Mouse (Mus musculus) G1E-ER4 (cell line): ENCODE data around the gene Shc1. TPM values are rescaled to one million over a fixed set of nuclear protein-coding genes. Genes with fewer than 3 reads are reported as not detected.

Experiments
- GATA1 ChIP-seq: IDR thresholded peaks from one replicate; pipeline ENCODE4 v1.8.0; 2012; ENCODE audit warnings: low read length, inconsistent platforms
- polyA plus RNA-seq: library from polyadenylated mRNA; stranded (reverse); fragments of >175 nt; gene quantifications from 2 replicates; pipeline ENCODE4 v1.2.3, GENCODE M21; 2012

Gene Shc1
- polyA plus RNA-seq, 1 experiment = 171 TPM

DNA sequence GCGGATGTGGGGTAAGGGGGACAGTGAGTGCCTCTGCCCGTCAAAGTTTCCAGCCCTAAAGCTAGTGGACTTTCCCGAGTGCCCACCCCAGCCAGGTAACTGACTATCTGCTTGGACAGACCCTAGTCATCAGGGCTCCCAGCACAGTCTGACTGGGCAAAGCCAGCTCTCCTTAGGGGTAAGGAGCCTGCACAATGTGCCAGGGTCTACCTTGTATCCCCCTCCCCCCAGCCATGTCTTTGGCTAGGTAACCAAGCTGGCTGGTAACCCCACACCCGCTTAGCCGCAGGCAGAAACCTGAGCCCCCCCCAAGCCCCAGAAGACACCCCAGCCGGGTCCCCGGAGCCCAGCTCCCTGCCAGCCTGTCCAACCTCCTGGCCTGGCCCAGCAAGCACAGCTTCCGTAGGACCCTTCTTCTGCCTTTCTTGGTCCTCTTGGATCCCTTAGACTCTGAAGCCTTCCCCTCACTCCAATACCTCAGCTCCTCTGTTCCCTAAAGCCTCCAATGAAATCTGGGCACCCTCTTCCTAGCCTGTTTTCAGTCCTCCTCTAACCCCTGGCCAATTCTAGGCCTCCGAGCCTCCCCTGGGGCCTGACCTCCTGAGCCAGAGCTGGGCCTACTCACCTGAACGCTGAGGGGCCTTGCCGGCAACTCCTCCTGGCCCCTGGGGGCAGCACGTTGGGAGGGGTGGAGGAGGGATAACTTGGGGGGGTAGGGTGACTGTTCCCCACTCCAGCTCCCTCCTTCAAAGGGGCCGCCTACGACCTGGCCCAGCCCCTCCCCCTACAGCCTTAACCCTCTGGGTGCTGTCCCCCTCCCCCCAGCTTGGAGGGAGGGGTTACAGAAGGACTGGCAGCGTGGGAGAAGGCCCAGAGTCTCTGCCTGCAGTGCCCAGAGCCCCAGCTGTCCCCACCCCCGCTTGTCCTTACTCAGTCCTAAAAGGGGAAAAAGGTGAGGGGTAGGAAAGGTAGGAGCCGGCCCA is 31.5 kb upstream of the Shc1 start:
- TF ChIP-seq GATA1 = no peak

DNA sequence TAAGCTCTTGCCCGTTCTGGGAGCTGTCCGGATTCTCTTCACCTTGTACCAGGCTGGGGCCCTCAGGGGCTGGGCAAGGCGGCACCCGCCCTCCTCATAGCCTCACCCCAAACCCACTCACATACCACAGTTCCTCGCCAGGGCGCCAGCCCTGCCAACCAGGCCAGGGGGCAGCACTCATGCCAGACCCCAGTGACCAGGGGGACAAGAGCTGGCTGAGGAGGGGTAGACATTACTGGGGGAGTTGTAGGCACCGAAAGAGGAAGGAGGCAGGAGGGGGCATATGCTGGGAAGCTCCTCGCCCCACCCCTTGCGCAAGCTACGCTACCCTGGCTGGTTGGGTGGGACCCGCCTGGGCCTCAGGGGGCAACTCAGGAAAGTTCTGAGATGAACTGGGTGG is 30.6 kb upstream of the Shc1 start:
- no peak for TF ChIP-seq GATA1

DNA sequence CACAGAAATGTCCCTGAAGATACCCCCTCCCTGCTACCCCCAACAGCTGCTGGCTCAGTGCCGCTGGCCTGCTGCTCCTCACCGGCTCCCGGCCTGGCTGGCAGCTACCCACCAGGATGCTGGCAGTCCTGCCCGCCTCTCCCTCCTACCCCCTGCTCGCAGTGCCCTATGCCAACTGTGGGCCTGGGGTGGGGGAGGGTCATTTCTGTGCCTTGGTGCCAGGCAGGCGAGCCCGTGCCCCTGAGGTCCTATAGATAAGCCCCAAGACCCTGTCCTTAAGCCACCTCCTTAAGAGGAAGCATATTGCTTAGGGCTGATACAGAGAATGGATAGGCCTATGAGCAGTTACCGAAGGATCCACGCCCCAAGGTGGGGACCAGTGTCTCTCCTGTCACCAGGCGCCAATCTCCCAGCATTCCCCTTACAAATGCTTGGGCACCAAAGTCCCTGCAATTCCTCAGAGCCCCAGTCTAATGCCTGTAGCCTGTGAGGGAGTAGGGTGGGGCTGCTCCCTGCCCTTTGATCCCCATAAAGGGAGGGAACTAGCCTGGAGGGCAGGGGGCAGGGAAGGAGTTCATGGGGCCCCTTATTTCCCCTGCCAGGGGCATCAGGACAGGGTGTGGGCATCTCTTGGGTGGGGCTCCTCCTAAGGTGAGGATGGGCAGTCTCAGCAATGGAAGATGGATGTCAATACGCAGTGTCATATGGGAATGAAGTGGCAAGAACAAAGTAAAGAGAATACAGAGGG is 29.9 kb upstream of the Shc1 start:
- TF ChIP-seq GATA1 = no peak

DNA sequence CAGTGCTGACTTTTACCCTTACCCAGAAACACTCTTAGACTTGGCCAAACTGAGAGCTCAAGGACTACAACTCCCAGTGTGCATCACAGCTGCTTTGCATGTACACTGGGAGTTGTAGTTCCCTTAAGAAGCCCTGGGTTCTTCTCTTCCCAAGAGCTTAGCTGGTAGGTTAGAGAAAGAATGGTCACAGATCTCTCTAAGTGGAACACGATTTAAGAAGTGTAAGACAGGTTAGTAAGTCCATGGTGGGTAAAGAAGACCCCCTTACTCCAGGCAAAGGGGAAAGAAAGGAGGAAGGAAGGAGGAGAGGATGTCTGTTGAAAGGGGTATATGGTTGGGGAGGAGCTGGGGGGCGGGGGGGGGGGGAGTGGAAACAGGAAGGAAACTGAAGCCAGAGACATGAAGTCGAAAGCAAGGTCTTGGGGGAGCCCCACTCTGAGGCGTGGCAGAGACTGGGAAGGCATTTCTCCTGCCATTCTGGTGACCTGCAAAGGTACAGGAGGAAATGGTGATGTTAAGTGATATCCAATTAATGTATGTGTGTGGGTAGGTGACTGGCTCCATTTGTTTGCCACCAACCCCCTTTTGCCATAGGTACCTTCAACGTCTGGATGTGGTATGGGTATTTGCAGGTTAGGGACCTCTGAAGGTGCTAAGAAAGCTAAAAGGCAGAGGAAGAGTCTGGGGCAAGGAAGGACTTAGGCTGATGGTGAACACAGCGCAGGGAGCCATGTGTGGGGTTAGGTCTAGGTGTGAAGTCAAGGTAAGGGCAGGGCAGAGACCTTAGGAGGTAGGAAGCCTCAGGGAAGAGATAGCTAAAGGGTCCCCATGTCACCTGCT is 29.1 kb upstream of the Shc1 start:
- no peak for TF ChIP-seq GATA1

DNA sequence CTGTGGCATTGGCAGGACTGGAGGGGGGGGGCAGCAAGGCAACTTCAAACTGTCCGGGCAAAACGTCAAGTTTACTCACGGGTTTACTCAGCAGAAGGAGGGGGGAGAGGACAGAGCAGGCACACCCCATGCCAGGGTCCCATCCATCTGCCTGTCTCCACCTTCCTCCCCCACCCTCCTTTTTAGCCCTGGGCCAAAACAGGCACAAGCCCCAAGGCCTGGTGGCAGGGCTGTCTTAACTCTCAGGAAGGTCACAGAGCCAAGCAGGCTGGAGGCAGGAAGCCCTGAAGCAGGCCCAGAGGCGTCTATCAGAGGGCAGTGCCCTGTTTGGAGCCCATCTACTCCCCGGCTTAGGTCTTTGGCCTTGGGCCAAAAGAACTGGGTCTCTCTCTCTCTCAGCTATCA is 28.1 kb upstream of the Shc1 start:
- no peak for TF ChIP-seq GATA1

DNA sequence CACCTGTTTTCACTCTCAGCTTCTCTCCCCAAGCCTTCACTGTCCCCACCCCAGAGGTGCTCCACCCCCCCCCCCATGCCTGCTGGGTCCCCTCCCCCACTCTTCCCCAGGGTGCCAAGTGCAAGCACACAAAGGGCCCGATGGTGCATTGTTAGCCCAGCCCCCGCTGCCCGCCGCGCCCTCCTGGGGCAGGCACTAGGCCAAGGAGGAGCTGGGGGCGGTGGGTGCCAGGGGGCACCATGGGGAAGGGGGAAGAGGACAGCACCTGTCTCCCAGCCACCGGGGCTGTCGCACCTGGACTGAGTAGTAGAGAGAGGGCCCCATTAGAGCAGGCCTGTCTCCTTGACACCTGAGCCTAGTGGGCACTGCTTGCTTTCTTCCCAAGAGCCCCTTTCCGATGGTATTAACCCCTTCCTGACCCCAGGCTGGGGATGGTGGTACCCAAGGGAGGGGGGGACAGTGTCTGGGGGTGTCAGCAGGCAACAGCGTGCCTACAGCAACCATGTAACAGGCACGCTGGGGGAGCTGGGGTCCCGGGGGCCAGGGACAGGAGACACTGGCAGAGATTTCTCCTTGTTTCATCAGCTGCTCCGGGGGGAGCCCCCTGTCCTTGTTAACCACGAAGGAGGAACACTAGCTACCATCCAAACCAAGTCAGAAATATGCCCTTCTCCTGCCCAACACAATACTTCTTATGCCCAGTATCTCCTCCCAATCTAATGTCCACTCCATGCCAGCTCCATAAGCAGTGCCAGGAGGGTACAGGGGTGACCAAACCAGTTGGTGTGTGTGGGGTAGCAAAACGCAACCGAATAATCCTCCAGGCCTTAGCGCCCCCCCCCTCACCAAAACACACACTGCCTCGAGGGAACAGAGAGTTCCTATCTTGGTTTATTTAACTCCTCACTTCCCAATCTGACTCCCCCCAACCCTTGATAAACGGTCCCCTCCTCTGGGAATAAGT is 27.3 kb upstream of the Shc1 start:
- no peak for TF ChIP-seq GATA1

DNA sequence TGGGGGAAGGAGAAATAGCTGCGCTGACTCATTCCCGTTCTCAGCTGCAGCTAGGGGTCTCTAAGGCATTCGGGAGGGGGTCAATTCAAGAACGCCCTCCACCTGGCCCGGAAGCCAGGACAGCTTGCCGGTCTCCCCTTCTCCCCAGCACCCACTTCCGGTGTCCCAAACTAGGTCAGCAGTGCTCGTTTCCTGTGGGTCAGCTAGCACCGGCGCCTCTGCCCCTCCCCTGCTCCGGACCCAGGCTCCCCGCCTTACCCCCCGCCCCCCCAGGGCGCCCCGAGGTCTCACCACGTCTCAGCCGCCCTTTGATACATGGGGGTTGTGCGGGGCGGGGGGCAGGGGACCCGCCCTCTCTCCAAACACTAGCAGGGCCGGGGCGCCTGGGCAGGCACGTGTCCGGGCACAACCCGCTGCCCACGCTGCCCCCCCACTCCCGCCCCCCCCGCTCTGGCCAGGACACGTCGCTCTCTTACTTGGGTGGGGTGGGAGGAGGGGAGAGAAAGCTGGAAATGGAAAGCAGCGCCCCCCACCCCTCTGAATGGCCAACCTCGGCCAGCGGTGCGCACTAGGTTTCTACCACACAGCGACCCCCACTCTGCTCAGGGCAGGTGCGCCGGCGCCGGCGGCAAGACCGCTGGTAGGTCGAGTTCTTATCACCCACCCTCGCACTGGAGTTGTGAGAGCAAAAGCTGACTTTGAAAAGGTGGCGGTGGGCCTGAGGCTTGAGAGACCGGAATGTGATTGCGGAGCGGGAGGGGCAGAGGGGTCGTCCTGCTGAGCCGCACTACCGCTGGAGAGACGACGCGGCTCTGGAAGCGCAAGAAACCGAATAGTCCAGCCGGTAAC is 26.4 kb upstream of the Shc1 start:
- no peak for TF ChIP-seq GATA1

DNA sequence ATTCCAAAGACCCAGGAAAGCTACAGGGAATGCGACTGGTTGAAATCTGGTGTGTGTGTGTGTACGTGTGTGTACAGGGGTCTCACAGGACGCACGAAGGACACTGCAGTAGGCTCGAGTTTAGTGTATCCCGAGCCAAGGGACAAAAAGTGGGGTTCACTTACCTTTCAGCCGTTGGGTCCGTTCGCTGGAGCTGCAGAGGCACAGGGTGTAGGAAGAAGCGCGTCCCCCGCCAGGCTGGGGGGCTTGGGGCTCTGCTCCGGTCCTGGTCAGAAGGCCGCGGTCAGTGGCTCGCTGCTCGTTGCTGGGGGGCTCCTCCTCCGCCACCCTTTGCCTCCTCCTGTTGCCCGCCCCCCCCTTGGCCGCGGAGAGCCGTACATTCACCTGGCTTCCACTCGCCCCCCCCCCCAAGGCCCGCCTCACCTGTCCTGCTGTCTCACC is 25.4 kb upstream of the Shc1 start:
- no peak for TF ChIP-seq GATA1

DNA sequence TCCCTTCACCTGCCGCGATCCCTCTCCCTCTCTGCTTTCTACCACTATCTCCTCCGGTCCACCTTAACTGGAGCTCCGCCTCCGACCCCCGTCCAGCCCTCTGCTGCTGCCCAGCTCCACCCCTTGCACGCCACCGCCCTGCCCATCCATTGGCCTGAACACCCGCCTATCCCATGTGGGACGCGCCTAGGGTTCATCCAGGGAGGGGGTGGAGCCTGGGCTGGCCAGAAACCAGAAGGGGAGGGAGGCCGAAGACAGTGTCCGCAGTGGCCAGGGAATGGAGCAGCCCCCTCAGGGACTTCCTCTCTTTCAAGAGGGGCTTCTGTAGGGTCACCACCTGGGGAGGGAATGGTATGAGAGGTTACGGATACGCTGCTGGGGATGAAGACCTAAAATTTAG is 24.6 kb upstream of the Shc1 start:
- no peak for TF ChIP-seq GATA1

DNA sequence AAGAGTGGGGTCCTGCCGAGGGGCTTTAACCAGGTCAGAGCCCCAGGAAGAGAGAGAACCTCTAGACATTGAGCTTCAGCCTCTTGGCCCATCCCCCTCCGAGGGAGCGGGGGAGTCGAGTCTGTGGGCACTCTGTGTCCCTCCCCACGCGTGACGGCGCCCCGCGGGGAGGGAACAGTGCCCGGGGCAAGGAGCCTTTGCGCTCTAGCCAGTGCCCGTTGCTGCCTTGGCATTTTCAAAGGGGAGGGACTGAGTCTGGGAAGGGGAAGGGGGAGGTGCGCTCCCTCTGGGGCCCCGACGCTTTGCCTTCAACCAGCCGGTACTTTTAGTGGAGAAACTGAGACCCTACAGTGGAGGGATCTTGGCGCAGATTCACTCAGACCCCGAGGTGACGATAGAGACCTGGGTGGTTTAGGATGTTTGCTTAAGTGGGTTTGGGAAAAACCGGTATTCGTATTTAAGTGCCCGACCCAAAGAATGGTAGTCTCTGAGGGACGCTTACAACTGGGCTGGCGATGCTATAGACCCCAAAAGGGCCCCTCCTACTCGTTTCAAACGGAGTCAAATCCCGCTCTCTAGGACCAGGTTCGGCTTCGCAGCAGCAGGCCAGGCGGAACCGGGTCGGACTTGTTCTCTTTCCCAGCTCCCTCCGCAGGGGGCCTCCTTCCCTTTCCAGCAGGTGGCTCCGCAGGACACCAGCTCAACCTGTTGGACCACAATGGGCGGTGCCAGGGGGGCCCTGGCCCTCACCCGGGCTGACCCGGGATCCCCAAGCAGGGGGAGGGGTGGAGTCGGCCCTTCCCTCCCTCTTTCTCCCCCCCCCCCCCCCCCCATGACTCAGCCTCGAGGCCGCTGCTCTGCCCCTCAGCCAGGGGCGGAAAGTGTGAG is 24.0 kb upstream of the Shc1 start, which contains the start of gene Zbtb7b:
Zbtb7b (minus strand) TSS at position 771 of the 888 bp plus-strand sequence.
- TF ChIP-seq GATA1 = no peak

DNA sequence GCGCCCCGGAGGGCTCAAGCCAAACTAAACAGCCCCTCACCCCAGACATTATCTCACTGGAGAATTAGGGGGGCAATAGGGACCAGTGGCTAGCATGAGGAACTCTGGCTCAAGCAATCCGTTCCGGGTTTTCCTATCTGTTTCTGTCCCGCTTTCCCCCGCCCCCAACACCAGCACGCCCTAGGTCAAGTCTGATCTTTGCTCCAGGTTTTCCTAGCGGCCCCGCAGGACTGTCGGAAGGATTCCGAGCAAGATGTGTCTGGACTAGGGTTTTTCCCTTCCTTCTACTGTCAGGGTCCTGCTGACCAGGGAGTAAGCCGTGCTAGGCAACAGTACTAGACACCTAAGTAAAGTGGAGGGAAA is 23.4 kb upstream of the Shc1 start:
- no peak for TF ChIP-seq GATA1

DNA sequence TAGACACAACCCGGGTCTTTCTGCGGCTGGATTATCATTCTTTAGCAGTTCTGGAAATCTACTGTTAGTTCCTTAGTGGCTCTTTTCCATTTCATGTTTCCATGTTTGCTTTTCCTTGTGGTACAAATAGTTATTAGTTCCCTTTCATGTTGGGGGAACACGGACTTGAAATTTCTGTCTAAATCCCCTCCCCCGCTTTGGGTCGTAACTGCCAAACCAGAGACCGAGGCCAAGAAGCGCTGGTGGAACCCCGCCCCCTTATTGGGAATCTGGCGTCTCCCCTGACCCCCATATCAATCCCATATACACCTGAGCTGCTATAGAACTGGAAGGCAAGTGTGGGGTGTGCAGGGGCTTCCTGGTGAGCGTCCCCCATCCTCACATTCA is 22.8 kb upstream of the Shc1 start:
- no peak for TF ChIP-seq GATA1
